Mouse (Mus musculus) pancreas, adult 10 weeks (tissue): ENCODE results near the gene Cavin1. TPM values are rescaled to one million over a fixed set of nuclear protein-coding genes. Genes with fewer than 3 reads are reported as not detected.

ENCODE experiments used
- polyA plus RNA-seq: library from polyadenylated mRNA; stranded (reverse); fragments of 350-450 nt; fragmentation: Illumina TruSeq; extraction: RNeasy Lipid Tissue Mini Kit (QIAGEN cat#74804); gene quantifications from one replicate; pipeline ENCODE4 v1.2.3, GENCODE M21; 2015; ENCODE audit warnings: low read depth, low replicate concordance; ENCODE audit not compliant: insufficient read depth

Gene Cavin1
- 54.5 TPM for polyA plus RNA-seq

GRCm38 (mm10) chr11:100970557-100970937, at the start of gene Cavin1:
Cavin1 (minus strand) TSS chr11:100970887.

GRCm38 (mm10) chr11:101009046-101009887, 38.6 kb upstream of the Cavin1 start, which contains the start of gene Atp6v0a1:
Atp6v0a1 (plus strand) TSS chr11:101009452.

GRCm38 (mm10) chr11:100939512-100940151, 31.1 kb downstream of the Cavin1 start, which contains the start of gene Stat3:
Stat3 (minus strand) TSS chr11:100939540.

Other genes starting within 250 kb of the Cavin1 start
- gene Rab5c, start 232.7 kb downstream of the Cavin1 start, polyA plus RNA-seq = 32.6 TPM
- not detected for gene Kcnh4, start 210.9 kb downstream of the Cavin1 start, polyA plus RNA-seq
- gene Hcrt, start 208.0 kb downstream of the Cavin1 start, polyA plus RNA-seq = not detected
- gene Ghdc, start 199.9 kb downstream of the Cavin1 start, polyA plus RNA-seq = 2.9 TPM
- gene Stat5b, start 120.2 kb downstream of the Cavin1 start, polyA plus RNA-seq = 6.7 TPM
- 3.6 TPM for gene Stat5a, start 111.5 kb downstream of the Cavin1 start, polyA plus RNA-seq
- gene Stat3, start 31.3 kb downstream of the Cavin1 start, polyA plus RNA-seq = 16.6 TPM
- 9.5 TPM for gene Atp6v0a1, start 38.6 kb upstream of the Cavin1 start, polyA plus RNA-seq
- gene Naglu, start 99.1 kb upstream of the Cavin1 start, polyA plus RNA-seq = 5.2 TPM
- not detected for gene Hsd17b1, start 107.5 kb upstream of the Cavin1 start, polyA plus RNA-seq
- 12.0 TPM for gene Coasy, start 111.7 kb upstream of the Cavin1 start, polyA plus RNA-seq
- 13.6 TPM for gene Mlx, start 116.4 kb upstream of the Cavin1 start, polyA plus RNA-seq
- gene Psmc3ip, start 124.5 kb upstream of the Cavin1 start, polyA plus RNA-seq = 0.89 TPM
- 11.9 TPM for gene Retreg3, start 149.0 kb upstream of the Cavin1 start, polyA plus RNA-seq
- gene Tubg1, start 149.1 kb upstream of the Cavin1 start, polyA plus RNA-seq = 7.6 TPM
- gene Tubg2, start 185.0 kb upstream of the Cavin1 start, polyA plus RNA-seq = 1.7 TPM
- gene Cntnap1, start 199.6 kb upstream of the Cavin1 start, polyA plus RNA-seq = 1.2 TPM
- 4.4 TPM for gene Plekhh3, start 200.5 kb upstream of the Cavin1 start, polyA plus RNA-seq
- not detected for gene Ccr10, start 204.6 kb upstream of the Cavin1 start, polyA plus RNA-seq